Mouse (Mus musculus): ENCODE results near the gene Arhgap42. TPM values are rescaled to one million over a fixed set of nuclear protein-coding genes. Genes with fewer than 3 reads are reported as not detected.

Gene Arhgap42
- 2.7 and 4.3 TPM in 2 replicates for total RNA-seq (2012; rRNA removed)

GRCm38 (mm10) chr9:9238438-9239391, at the start of gene Arhgap42:
TSS of gene Arhgap42 (minus strand) at chr9:9239101.
- Histone ChIP-seq H3K9ac (ENCODE audit: insufficient read depth, low read depth, low read length, poor library complexity, severe bottlenecking) (peak within 1 kb of the TSS; percentile 74), H3K4me1 (ENCODE audit: control insufficient read depth in 2 of 2, insufficient read depth in 2 of 2, low read length in 2 of 2, poor library complexity in 1 of 2) (no peaks in the 10 kb centered on the region), H3K9me3 (ENCODE audit: control insufficient read depth, insufficient read depth, low read depth, low read length) (no peaks in the 10 kb centered on the region), H3K27ac (ENCODE audit: insufficient read depth, low read depth, low read length, poor library complexity, severe bottlenecking) (no peak within 1 kb of the TSS), H3K36me3 (ENCODE audit: control insufficient read depth, insufficient read depth, low read length, poor library complexity, severe bottlenecking) (no peaks in the 10 kb centered on the region), H3K4me3 (ENCODE audit: insufficient read depth in 1 of 2, low read depth in 1 of 2, low read length in 2 of 2, poor library complexity in 1 of 2, severe bottlenecking in 1 of 2) (peak within 1 kb of the TSS; percentile 81 to 90)
- TF ChIP-seq ZC3H11A (IDR thresholded peaks at IDR 0.05; ENCODE audit: borderline replicate concordance, low read depth, low read length): no peak
- no peak for TF ChIP-seq HCFC1 (IDR thresholded peaks at IDR 0.05; ENCODE audit: borderline replicate concordance, insufficient read depth, low read length)
- no peak for TF ChIP-seq ZNF384 (IDR thresholded peaks at IDR 0.05; ENCODE audit: low read depth, low read length)
- TF ChIP-seq CHD2 (IDR thresholded peaks at IDR 0.05; ENCODE audit: low read depth, low read length): no peak
- no peak for TF ChIP-seq MAFK (IDR thresholded peaks at IDR 0.05; ENCODE audit: insufficient read depth, low read depth, low read length)
- in situ Hi-C loops (cut with MboI; ENCODE audit: low sequenced_read_pairs in 2 of 2, unreplicated experiment in 2 of 2): no loop called here
- DNase-seq (ENCODE audit: low read depth, low spot score): peak; percentile 68

GRCm38 (mm10) chr9:9288140-9288539, 49.2 kb upstream of the Arhgap42 start:
- no peak overlapping the region for H3K27ac ChIP-seq (ENCODE audit: insufficient read depth, low read depth, low read length, poor library complexity, severe bottlenecking)
- H3K4me1 ChIP-seq (ENCODE audit: control insufficient read depth in 2 of 2, insufficient read depth in 2 of 2, low read length in 2 of 2, poor library complexity in 1 of 2): no peaks in the 10 kb centered on the region
- TF ChIP-seq MAFK (IDR thresholded peaks at IDR 0.05; ENCODE audit: insufficient read depth, low read depth, low read length) (no peak), CHD2 (IDR thresholded peaks at IDR 0.05; ENCODE audit: low read depth, low read length) (no peak), ZNF384 (IDR thresholded peaks at IDR 0.05; ENCODE audit: low read depth, low read length) (no peak), HCFC1 (IDR thresholded peaks at IDR 0.05; ENCODE audit: borderline replicate concordance, insufficient read depth, low read length) (no peak), ZC3H11A (IDR thresholded peaks at IDR 0.05; ENCODE audit: borderline replicate concordance, low read depth, low read length) (no peak)
- in situ Hi-C loops (cut with MboI; ENCODE audit: low sequenced_read_pairs in 2 of 2, unreplicated experiment in 2 of 2): no loop called here
- no peak overlapping the region for H3K4me3 ChIP-seq (ENCODE audit: insufficient read depth in 1 of 2, low read depth in 1 of 2, low read length in 2 of 2, poor library complexity in 1 of 2, severe bottlenecking in 1 of 2)
- no peak overlapping the region for H3K9ac ChIP-seq (ENCODE audit: insufficient read depth, low read depth, low read length, poor library complexity, severe bottlenecking)
- no peak for DNase-seq (ENCODE audit: low read depth, low spot score)
- H3K36me3 ChIP-seq (ENCODE audit: control insufficient read depth, insufficient read depth, low read length, poor library complexity, severe bottlenecking): no peaks in the 10 kb centered on the region
- H3K9me3 ChIP-seq (ENCODE audit: control insufficient read depth, insufficient read depth, low read depth, low read length): no peaks in the 10 kb centered on the region

DNA sequence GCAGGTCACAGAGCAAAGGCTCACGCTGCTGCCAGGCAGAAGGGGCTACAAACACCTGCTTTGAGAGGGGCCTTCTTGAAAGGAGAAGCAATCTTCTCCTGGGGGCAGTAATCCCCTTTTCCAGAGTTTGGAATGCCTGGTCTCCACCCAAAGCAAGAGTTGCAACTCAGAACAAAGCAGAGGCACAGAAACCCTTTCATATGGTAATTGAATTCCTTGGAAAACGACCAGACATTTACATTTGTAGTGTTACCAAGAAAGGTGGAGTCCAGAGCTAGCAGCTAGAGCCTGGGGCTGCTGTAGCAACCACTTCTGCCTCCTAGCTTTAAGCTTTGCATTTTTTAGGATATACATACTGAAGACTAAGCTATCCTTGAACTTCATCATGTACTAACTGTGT, 30.4 kb upstream of the Arhgap42 start:
- TF ChIP-seq CHD2 (IDR thresholded peaks at IDR 0.05; ENCODE audit: low read depth, low read length): 0 out of 2 replicates have a peak, but pooled peaks have one; percentile 55
- TF ChIP-seq ZC3H11A (IDR thresholded peaks at IDR 0.05; ENCODE audit: borderline replicate concordance, low read depth, low read length): no peak
- in situ Hi-C loops (cut with MboI; ENCODE audit: low sequenced_read_pairs in 2 of 2, unreplicated experiment in 2 of 2): no loop called here
- Histone ChIP-seq H3K4me3 (ENCODE audit: insufficient read depth in 1 of 2, low read depth in 1 of 2, low read length in 2 of 2, poor library complexity in 1 of 2, severe bottlenecking in 1 of 2) (peak overlapping the region in 1 of 2 experiments; percentile 25; a peak in 2 of 4 replicates), H3K4me1 (ENCODE audit: control insufficient read depth in 2 of 2, insufficient read depth in 2 of 2, low read length in 2 of 2, poor library complexity in 1 of 2) (peaks cover 10 to 14% of the 10 kb centered on the region in 2 experiments), H3K36me3 (ENCODE audit: control insufficient read depth, insufficient read depth, low read length, poor library complexity, severe bottlenecking) (no peaks in the 10 kb centered on the region), H3K9me3 (ENCODE audit: control insufficient read depth, insufficient read depth, low read depth, low read length) (no peaks in the 10 kb centered on the region), H3K9ac (ENCODE audit: insufficient read depth, low read depth, low read length, poor library complexity, severe bottlenecking) (no peak overlapping the region), H3K27ac (ENCODE audit: insufficient read depth, low read depth, low read length, poor library complexity, severe bottlenecking) (peak overlapping the region; percentile 100)
- DNase-seq (ENCODE audit: low read depth, low spot score): peak; percentile 73

DNA sequence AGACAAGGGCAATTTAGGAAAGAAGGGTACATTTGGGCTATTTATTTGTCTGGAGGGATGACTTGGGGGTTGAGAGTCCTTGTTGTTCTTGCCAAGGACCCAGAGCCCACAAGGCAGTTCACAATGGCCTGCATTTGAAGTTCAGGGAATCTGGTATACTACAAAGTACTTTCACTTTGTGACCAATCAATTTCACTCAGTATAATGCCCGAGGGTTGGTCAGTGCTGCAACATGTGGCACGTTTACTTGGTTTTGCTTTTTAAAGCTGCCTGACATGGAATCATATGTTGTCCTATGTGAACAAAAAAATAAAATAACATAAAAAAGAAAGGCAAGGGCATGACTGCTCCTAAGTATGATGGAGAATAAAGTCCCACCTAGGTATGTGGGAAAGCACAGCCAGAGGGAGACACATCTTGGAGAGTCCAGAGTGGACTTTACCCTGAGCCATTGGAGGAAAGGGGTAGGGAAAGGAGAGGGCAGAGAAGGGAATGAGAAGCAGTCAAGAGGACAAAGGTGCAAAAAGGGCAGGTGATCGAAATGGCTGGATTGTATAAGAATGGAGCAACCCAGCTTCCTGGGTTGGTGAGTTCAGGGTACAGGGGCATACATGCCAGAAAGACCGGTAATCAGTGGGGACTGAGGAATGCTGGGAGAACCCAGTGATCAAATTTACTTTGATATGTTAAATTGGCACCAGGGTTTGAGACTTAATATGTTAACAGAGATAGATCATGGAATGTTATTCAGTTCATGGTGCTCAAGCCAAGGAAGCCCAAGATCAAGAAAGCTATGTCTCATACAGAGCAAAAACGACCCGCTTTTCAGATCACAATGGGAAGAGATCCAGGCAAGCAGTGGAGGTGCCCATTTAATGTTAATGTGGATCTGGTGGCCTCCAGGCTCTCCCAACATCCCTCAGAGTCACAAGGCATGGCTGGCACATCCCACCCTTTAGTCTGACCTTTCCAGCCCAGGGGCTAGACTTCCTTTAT, 29.0 kb upstream of the Arhgap42 start:
- Histone ChIP-seq H3K36me3 (ENCODE audit: control insufficient read depth, insufficient read depth, low read length, poor library complexity, severe bottlenecking) (no peaks in the 10 kb centered on the region), H3K4me3 (ENCODE audit: insufficient read depth in 1 of 2, low read depth in 1 of 2, low read length in 2 of 2, poor library complexity in 1 of 2, severe bottlenecking in 1 of 2) (no peak overlapping the region), H3K4me1 (ENCODE audit: control insufficient read depth in 2 of 2, insufficient read depth in 2 of 2, low read length in 2 of 2, poor library complexity in 1 of 2) (peaks cover 10 to 14% of the 10 kb centered on the region in 2 experiments), H3K27ac (ENCODE audit: insufficient read depth, low read depth, low read length, poor library complexity, severe bottlenecking) (peak overlapping the region; percentile 100), H3K9ac (ENCODE audit: insufficient read depth, low read depth, low read length, poor library complexity, severe bottlenecking) (0 out of 2 replicates have a peak overlapping the region, but pooled peaks have one; percentile 25), H3K9me3 (ENCODE audit: control insufficient read depth, insufficient read depth, low read depth, low read length) (no peaks in the 10 kb centered on the region)
- no peak for TF ChIP-seq CHD2 (IDR thresholded peaks at IDR 0.05; ENCODE audit: low read depth, low read length)
- TF ChIP-seq MAFK (IDR thresholded peaks at IDR 0.05; ENCODE audit: insufficient read depth, low read depth, low read length): no peak
- TF ChIP-seq ZNF384 (IDR thresholded peaks at IDR 0.05; ENCODE audit: low read depth, low read length): no peak
- TF ChIP-seq HCFC1 (IDR thresholded peaks at IDR 0.05; ENCODE audit: borderline replicate concordance, insufficient read depth, low read length): no peak
- DNase-seq (ENCODE audit: low read depth, low spot score): no peak
- in situ Hi-C loops (cut with MboI; ENCODE audit: low sequenced_read_pairs in 2 of 2, unreplicated experiment in 2 of 2): no loop called here
